Mouse (Mus musculus) midbrain, embryonic 11.5 days (tissue): ENCODE data around the gene Cmc4. TPM values are rescaled to one million over a fixed set of nuclear protein-coding genes. Genes with fewer than 3 reads are reported as not detected.

ENCODE experiments used
- ATAC-seq: fragments of 200-750 bp; cut with Nextera tagmentation; 2 replicates; pipeline ENCODE4 v1.8.0; 2017; ENCODE audit warnings: moderate TSS enrichment, moderate library complexity; ENCODE audit not compliant: low FRiP score
- DNase-seq: peaks from one replicate; pipeline ENCODE4 v3.0.0; 2015; ENCODE audit warnings: low spot score; ENCODE audit errors: missing footprints
- H3K27ac ChIP-seq: fragments of 300-500 bp; sonication (generic); 2 replicates; pipeline ENCODE4 v1.5.1; 2014; ENCODE audit warnings: low read depth, low read length
- H3K27me3 ChIP-seq: fragments of 300-500 bp; sonication (generic); 2 replicates; pipeline ENCODE4 v1.6.1; 2014; ENCODE audit warnings: mild to moderate bottlenecking, low read length, moderate library complexity, mixed read lengths; ENCODE audit not compliant: control insufficient read depth, insufficient read depth
- H3K36me3 ChIP-seq: fragments of 300-500 bp; sonication (generic); 2 replicates; pipeline ENCODE4 v1.6.1; 2014; ENCODE audit warnings: mild to moderate bottlenecking, low read length, moderate library complexity, mixed read lengths; ENCODE audit not compliant: control insufficient read depth, insufficient read depth
- H3K4me1 ChIP-seq: fragments of 300-500 bp; sonication (generic); 2 replicates; pipeline ENCODE4 v1.6.1; 2014; ENCODE audit warnings: low read length; ENCODE audit not compliant: control insufficient read depth, insufficient read depth
- H3K4me2 ChIP-seq: fragments of 300-500 bp; sonication (generic); 2 replicates; pipeline ENCODE4 v1.6.1; 2014; ENCODE audit warnings: mild to moderate bottlenecking, moderate library complexity
- H3K4me3 ChIP-seq: fragments of 300-500 bp; sonication (generic); 2 replicates; pipeline ENCODE4 v1.5.1; 2014; ENCODE audit warnings: low read depth, low read length
- H3K9ac ChIP-seq: fragments of 300-500 bp; sonication (generic); 2 replicates; pipeline ENCODE4 v1.6.1; 2014; ENCODE audit warnings: low read length
- H3K9me3 ChIP-seq: fragments of 300-500 bp; sonication (generic); 2 replicates; pipeline ENCODE4 v1.6.1; 2016; ENCODE audit warnings: low read length; ENCODE audit not compliant: control insufficient read depth
- WGBS: fragments of 180-500 bp; shearing (Covaris S2); extraction: QIAGEN DNeasy Blood & Tissue Kit; methylation state at CpG from one replicate; pipeline ENCODE4 v1.1.7; 2014; 5-methylcytosine and 5-hydroxymethylcytosine counted together
- polyA plus RNA-seq: library from polyadenylated mRNA; unstranded; fragments of >200 nt; fragmentation: Nextera tagmentation; extraction: Ambion mirVana; gene quantifications from 2 replicates; pipeline ENCODE4 v1.2.1, GENCODE M21; 2014

Gene Cmc4
- polyA plus RNA-seq, 1 experiment from 2014 or later: 25.6 TPM

DNA sequence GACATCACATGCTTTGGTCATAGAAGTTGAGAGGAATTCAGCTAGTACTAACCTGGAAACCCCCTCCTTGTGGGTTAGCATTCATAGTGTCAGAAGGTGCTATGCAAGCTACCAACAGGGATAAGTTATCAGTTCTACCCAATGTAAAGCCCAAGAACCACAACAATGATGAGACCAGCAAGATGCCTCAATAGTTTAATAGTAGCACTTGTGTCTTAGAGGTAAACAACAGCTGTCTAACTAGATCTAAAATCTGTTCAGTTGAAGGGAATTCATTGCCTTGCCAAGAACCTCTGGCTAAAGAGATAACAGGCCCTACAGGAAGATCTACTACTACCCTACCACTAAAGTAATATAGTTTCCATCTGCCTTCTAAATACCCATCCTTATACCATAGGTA, 39.6 kb downstream of the Cmc4 start:
- H3K9me3 ChIP-seq: no peaks in the 10 kb centered on the region
- H3K9ac ChIP-seq: no peak overlapping the region
- ATAC-seq: no peak
- H3K36me3 ChIP-seq: no peaks in the 10 kb centered on the region
- H3K27me3 ChIP-seq: no peaks in the 10 kb centered on the region
- DNase-seq: no peak
- no peaks in the 10 kb centered on the region for H3K4me1 ChIP-seq
- H3K4me3 ChIP-seq: no peak overlapping the region
- H3K4me2 ChIP-seq: no peak overlapping the region
- no peak overlapping the region for H3K27ac ChIP-seq

DNA sequence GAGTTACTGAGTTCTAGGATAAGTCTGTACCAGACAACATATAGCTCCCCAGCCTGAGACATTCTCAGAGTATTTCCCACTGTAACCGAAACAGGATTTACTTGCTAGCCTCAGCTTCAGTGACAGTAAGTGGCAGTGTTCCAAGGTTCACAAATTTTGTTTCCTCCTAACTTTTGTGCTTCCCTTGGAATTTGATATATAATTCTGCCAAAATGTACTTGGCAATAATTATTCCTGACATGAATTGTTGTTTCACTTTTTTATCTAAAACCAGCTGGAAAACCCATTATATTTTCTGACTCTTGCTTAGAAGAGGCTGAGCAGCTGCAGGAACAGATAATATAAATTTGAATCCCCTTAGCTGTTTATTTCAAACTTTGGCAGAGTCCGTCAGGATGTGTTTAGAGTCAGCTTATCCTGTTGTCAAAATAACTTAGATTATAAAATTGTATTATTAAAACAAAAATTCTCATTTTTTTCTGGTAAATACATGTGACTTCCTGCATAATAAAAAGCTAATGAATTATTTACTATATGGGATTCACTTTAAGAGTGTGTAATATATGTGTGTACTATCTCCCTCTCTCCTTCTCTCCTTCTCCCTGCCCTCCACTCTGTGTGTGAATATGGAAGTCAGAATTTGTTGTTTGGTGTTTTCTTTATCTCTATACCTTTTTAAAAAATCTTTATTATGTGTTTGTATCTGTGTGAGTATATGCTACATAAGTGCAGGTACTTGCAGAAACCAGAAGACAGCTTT, 43.5 kb downstream of the Cmc4 start:
- H3K4me1 ChIP-seq: no peaks in the 10 kb centered on the region
- H3K9me3 ChIP-seq: no peaks in the 10 kb centered on the region
- H3K27ac ChIP-seq: no peak overlapping the region
- no peak overlapping the region for H3K4me3 ChIP-seq
- 80% methylated on average over 2 of the region's 2 CpGs for WGBS
- no peak overlapping the region for H3K9ac ChIP-seq
- DNase-seq (no peak), ATAC-seq (no peak)
- no peaks in the 10 kb centered on the region for H3K36me3 ChIP-seq
- H3K4me2 ChIP-seq: no peak overlapping the region
- no peaks in the 10 kb centered on the region for H3K27me3 ChIP-seq

DNA sequence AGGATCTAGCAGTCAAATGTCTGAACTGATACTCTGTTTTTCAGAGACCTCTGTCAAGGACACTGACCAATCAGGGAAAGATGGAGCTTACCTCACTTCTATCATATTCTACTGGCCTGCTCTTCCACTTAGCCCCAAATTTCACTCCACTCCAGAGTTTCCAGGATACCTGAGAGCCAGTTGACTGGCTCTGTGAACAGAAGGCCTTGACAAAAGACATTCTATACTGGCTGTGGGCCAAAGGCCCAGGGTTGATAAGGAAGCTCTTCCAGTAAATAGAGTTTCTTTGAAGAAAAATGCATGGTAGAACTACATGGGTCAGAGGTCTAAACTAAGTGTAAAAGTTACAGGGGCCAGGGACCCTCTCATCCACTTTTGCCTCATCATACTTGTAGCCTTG, 46.2 kb downstream of the Cmc4 start:
- H3K4me1 ChIP-seq: no peaks in the 10 kb centered on the region
- H3K4me2 ChIP-seq: no peak overlapping the region
- no peak overlapping the region for H3K27ac ChIP-seq
- H3K27me3 ChIP-seq: no peaks in the 10 kb centered on the region
- H3K9me3 ChIP-seq: no peaks in the 10 kb centered on the region
- ATAC-seq (no peak), DNase-seq (no peak)
- no peak overlapping the region for H3K4me3 ChIP-seq
- no peaks in the 10 kb centered on the region for H3K36me3 ChIP-seq
- H3K9ac ChIP-seq: no peak overlapping the region

Other genes starting within 250 kb of the Cmc4 start
- gene Fundc2, start 34.2 kb downstream of the Cmc4 start, polyA plus RNA-seq: 40.5 and 41.0 TPM in 2 replicates
- gene F8, start 34.0 kb downstream of the Cmc4 start, polyA plus RNA-seq: 0.73 and 1.4 TPM in 2 replicates
- gene Mtcp1, start within 50 bp of the Cmc4 start, polyA plus RNA-seq: 8.1 and 10.5 TPM in 2 replicates
- gene Brcc3, start within 50 bp of the Cmc4 start, polyA plus RNA-seq: 60.3 and 61.3 TPM in 2 replicates
- 292 and 312 TPM in 2 replicates for gene Vbp1, start 97.7 kb upstream of the Cmc4 start, polyA plus RNA-seq
- gene Rab39b, start 161.6 kb upstream of the Cmc4 start, polyA plus RNA-seq: 17.0 and 17.4 TPM in 2 replicates